Mouse (Mus musculus) small intestine, adult 2 months (tissue): ENCODE results near the gene Rhobtb1.

Source experiments
- CTCF ChIP-seq: fragments of 200-500 bp; IDR thresholded peaks from 2 replicates; pipeline ENCODE4 v1.5.1; 2012; ENCODE audit warnings: low read depth, mild to moderate bottlenecking, control low read depth, inconsistent platforms, low read length, moderate library complexity, mixed read lengths; ENCODE audit not compliant: insufficient replicate concordance, insufficient read length; ENCODE audit errors: extremely low read depth
- POLR2A ChIP-seq: fragments of 200-500 bp; IDR thresholded peaks from 2 replicates; pipeline ENCODE4 v1.6.1; 2012; ENCODE audit warnings: low read depth, mild to moderate bottlenecking, control low read depth, inconsistent platforms, low read length, moderate library complexity

GRCm38 (mm10) chr10:69152971-69153370 is 1.7 kb downstream of the Rhobtb1 start:
- no peak for TF ChIP-seq CTCF
- TF ChIP-seq POLR2A: no peak
